Mouse (Mus musculus): ENCODE results near the gene Phf10. TPM values are rescaled to one million over a fixed set of nuclear protein-coding genes. Genes with fewer than 3 reads are reported as not detected.

Gene Phf10
- polyA plus RNA-seq, 1 experiment: 23.4 TPM

- 49% methylated on average over 6 of the region's 6 CpGs for WGBS
- DNase-seq: peak; percentile 7
- no peak overlapping the region for H3K27ac ChIP-seq (ENCODE audit: insufficient read depth, low read depth, low read length)
- no peak overlapping the region for H3K4me3 ChIP-seq (ENCODE audit: insufficient read depth, low read depth, low read length)
- no peaks in the 10 kb centered on the region for H3K27me3 ChIP-seq (replicated peaks; ENCODE audit: control insufficient read depth, insufficient read depth, low read length)
- no peaks in the 10 kb centered on the region for H3K4me1 ChIP-seq (ENCODE audit: control insufficient read depth, insufficient read depth, low read length)
- TF ChIP-seq POLR2A (IDR thresholded peaks at IDR 0.05; ENCODE audit: low read depth, low read length) (no peak), CTCF (conservative IDR thresholded peaks at IDR 0.05; ENCODE audit: insufficient read depth, insufficient read length, low read depth, low read length) (no peak; the same call in 1 of the 2 replicates)
- H3K36me3 ChIP-seq (ENCODE audit: control insufficient read depth, insufficient read depth, low read length): no peaks in the 10 kb centered on the region
Measured at GRCm38 (mm10) chr17:14912420-14912819, 48.7 kb downstream of the Phf10 start.

GRCm38 (mm10) chr17:14910771-14911170 lies 50.3 kb downstream of the Phf10 start:
- Histone ChIP-seq H3K36me3 (ENCODE audit: control insufficient read depth, insufficient read depth, low read length) (no peaks in the 10 kb centered on the region), H3K27ac (ENCODE audit: insufficient read depth, low read depth, low read length) (no peak overlapping the region), H3K27me3 (replicated peaks; ENCODE audit: control insufficient read depth, insufficient read depth, low read length) (no peaks in the 10 kb centered on the region), H3K4me3 (ENCODE audit: insufficient read depth, low read depth, low read length) (no peak overlapping the region), H3K4me1 (ENCODE audit: control insufficient read depth, insufficient read depth, low read length) (no peaks in the 10 kb centered on the region)
- TF ChIP-seq POLR2A (IDR thresholded peaks at IDR 0.05; ENCODE audit: low read depth, low read length) (no peak), CTCF (conservative IDR thresholded peaks at IDR 0.05; ENCODE audit: insufficient read depth, insufficient read length, low read depth, low read length) (no peak)
- no peak for DNase-seq
- WGBS: 94% methylated on average over 5 of the region's 5 CpGs

DNA sequence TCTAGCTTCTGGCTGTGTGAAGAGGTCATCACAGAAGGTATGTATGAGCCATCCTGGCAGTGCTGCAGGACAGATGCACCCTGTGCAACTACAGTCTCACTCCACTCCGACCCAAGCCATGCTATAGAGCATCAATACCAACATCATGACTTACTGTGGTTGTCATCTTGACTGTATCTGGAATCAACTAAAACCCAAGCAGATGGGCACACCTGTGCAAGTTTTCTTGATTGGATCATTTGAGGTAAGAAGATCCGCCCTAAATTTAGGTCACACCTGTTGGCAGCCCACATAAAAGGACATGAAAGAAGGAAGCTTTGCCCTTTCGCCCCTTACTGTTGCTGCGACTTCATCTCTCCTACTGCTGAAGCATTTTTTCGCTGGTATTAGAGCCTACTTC lies 51.7 kb downstream of the Phf10 start:
- TF ChIP-seq CTCF (conservative IDR thresholded peaks at IDR 0.05; ENCODE audit: insufficient read depth, insufficient read length, low read depth, low read length) (no peak), POLR2A (IDR thresholded peaks at IDR 0.05; ENCODE audit: low read depth, low read length) (no peak)
- 82% methylated on average over 5 of the region's 5 CpGs for WGBS
- Histone ChIP-seq H3K27ac (ENCODE audit: insufficient read depth, low read depth, low read length) (no peak overlapping the region), H3K4me3 (ENCODE audit: insufficient read depth, low read depth, low read length) (no peak overlapping the region), H3K36me3 (ENCODE audit: control insufficient read depth, insufficient read depth, low read length) (no peaks in the 10 kb centered on the region), H3K4me1 (ENCODE audit: control insufficient read depth, insufficient read depth, low read length) (no peaks in the 10 kb centered on the region), H3K27me3 (replicated peaks; ENCODE audit: control insufficient read depth, insufficient read depth, low read length) (no peaks in the 10 kb centered on the region)
- DNase-seq: no peak

DNA sequence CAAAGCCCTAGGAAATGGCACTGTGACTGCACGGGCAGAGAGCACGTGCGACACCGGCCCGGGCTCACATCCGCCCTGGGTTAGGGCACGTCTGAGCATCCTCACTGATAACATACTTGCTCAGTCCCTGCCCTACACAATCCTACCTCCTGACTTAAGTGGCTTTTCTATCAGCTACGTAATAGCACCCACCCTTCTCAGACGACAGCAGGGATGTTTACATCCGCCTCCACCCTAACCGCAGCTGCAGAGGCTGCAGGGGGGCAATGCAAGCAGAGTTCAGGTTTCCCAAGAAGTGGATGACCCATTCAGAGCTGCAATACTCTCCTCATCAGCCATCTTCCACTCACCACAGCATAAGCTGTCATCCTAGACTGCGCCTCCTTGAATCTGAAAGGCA lies 53.9 kb downstream of the Phf10 start:
- Histone ChIP-seq H3K4me3 (ENCODE audit: insufficient read depth, low read depth, low read length) (no peak overlapping the region), H3K27ac (ENCODE audit: insufficient read depth, low read depth, low read length) (no peak overlapping the region), H3K4me1 (ENCODE audit: control insufficient read depth, insufficient read depth, low read length) (no peaks in the 10 kb centered on the region), H3K36me3 (ENCODE audit: control insufficient read depth, insufficient read depth, low read length) (no peaks in the 10 kb centered on the region), H3K27me3 (replicated peaks; ENCODE audit: control insufficient read depth, insufficient read depth, low read length) (no peaks in the 10 kb centered on the region)
- WGBS: 81% methylated on average over 12 of the region's 12 CpGs
- no peak for TF ChIP-seq POLR2A (IDR thresholded peaks at IDR 0.05; ENCODE audit: low read depth, low read length)
- TF ChIP-seq CTCF (conservative IDR thresholded peaks at IDR 0.05; ENCODE audit: insufficient read depth, insufficient read length, low read depth, low read length): no peak
- no peak for DNase-seq

DNA sequence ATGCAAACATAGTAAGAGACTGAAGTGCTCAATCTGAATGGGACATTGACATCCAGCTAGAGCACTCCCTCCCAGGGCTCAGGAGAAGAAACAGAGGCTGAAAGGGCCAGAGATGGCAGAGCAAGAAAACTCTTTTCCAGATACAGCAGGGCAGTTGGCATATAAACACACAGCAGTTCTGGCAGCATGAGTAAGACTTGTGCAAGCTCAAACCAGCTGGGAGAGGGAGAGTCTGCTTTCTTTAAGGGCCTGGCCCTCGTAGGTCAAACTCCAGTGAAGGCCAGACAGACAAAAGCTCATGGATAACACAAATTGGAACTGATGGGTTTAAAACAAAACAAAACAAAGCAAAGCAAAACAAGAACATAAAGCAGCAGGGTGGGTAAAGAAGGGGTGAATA lies 54.5 kb downstream of the Phf10 start:
- Histone ChIP-seq H3K4me1 (ENCODE audit: control insufficient read depth, insufficient read depth, low read length) (no peaks in the 10 kb centered on the region), H3K4me3 (ENCODE audit: insufficient read depth, low read depth, low read length) (no peak overlapping the region), H3K27me3 (replicated peaks; ENCODE audit: control insufficient read depth, insufficient read depth, low read length) (no peaks in the 10 kb centered on the region), H3K36me3 (ENCODE audit: control insufficient read depth, insufficient read depth, low read length) (no peaks in the 10 kb centered on the region), H3K27ac (ENCODE audit: insufficient read depth, low read depth, low read length) (no peak overlapping the region)
- TF ChIP-seq POLR2A (IDR thresholded peaks at IDR 0.05; ENCODE audit: low read depth, low read length) (no peak), CTCF (conservative IDR thresholded peaks at IDR 0.05; ENCODE audit: insufficient read depth, insufficient read length, low read depth, low read length) (no peak)
- WGBS: 49% methylated on average over 1 of the region's 1 CpGs
- DNase-seq: no peak

- 35% methylated on average over 7 of the region's 7 CpGs for WGBS
- peak; percentile 67 for DNase-seq
- Histone ChIP-seq H3K27ac (ENCODE audit: insufficient read depth, low read depth, low read length) (no peak overlapping the region), H3K36me3 (ENCODE audit: control insufficient read depth, insufficient read depth, low read length) (no peaks in the 10 kb centered on the region), H3K4me1 (ENCODE audit: control insufficient read depth, insufficient read depth, low read length) (no peaks in the 10 kb centered on the region), H3K4me3 (ENCODE audit: insufficient read depth, low read depth, low read length) (no peak overlapping the region), H3K27me3 (replicated peaks; ENCODE audit: control insufficient read depth, insufficient read depth, low read length) (no peaks in the 10 kb centered on the region)
- TF ChIP-seq POLR2A (IDR thresholded peaks at IDR 0.05; ENCODE audit: low read depth, low read length) (no peak), CTCF (conservative IDR thresholded peaks at IDR 0.05; ENCODE audit: insufficient read depth, insufficient read length, low read depth, low read length) (peak; percentile 40; the same call in 1 of the 2 replicates)
Measured at GRCm38 (mm10) chr17:14904637-14905265, 56.3 kb downstream of the Phf10 start.

GRCm38 (mm10) chr17:14904206-14904605 lies 56.9 kb downstream of the Phf10 start:
- whole genome bisulfite sequencing: 88% methylated on average over 6 of the region's 6 CpGs
- DNase-seq: no peak
- no peak overlapping the region for H3K27ac ChIP-seq (ENCODE audit: insufficient read depth, low read depth, low read length)
- no peaks in the 10 kb centered on the region for H3K36me3 ChIP-seq (ENCODE audit: control insufficient read depth, insufficient read depth, low read length)
- no peaks in the 10 kb centered on the region for H3K4me1 ChIP-seq (ENCODE audit: control insufficient read depth, insufficient read depth, low read length)
- no peak overlapping the region for H3K4me3 ChIP-seq (ENCODE audit: insufficient read depth, low read depth, low read length)
- H3K27me3 ChIP-seq (replicated peaks; ENCODE audit: control insufficient read depth, insufficient read depth, low read length): no peaks in the 10 kb centered on the region
- TF ChIP-seq CTCF (conservative IDR thresholded peaks at IDR 0.05; ENCODE audit: insufficient read depth, insufficient read length, low read depth, low read length) (no peak), POLR2A (IDR thresholded peaks at IDR 0.05; ENCODE audit: low read depth, low read length) (no peak)
